Mouse (Mus musculus) erythroblast, adult 5-6 weeks (primary cell): ENCODE measurements around the gene Nr4a3. TPM values are rescaled to one million over a fixed set of nuclear protein-coding genes. Genes with fewer than 3 reads are reported as not detected.

Experiments
- ATAC-seq: replicated peaks from 2 replicates; pipeline ENCODE4 v1.8.0; 2016; ENCODE audit warnings: moderate number of reproducible peaks, mild to moderate bottlenecking, moderate TSS enrichment, inconsistent platforms; ENCODE audit not compliant: poor library complexity, low FRiP score, severe bottlenecking
- total RNA-seq, 2 experiments: library from RNA; stranded (forward) in 1 of 2; stranded (reverse) in 1 of 2; fragments of 150-400 nt in 1 of 2; fragments of 200-764, 138-1000 nt in 1 of 2; gene quantifications; 2 replicates each; pipeline versions ENCODE4 v1.2.3 to v1.2.4; 2015 to 2017; ENCODE audit warnings: low replicate concordance in 2 of 2

Gene Nr4a3
- total RNA-seq, 2 experiments from 2014 or later: 1.7 TPM; not detected in 1

- no peak for ATAC-seq
These were observed 3.7 kb downstream of the Nr4a3 start for GRCm38 (mm10) chr4:48048456-48049315.

- no peak for ATAC-seq
These were observed 5.1 kb downstream of the Nr4a3 start for GRCm38 (mm10) chr4:48050020-48050419.

- ATAC-seq: no peak
These were observed 5.5 kb downstream of the Nr4a3 start for GRCm38 (mm10) chr4:48050442-48050841.

GRCm38 (mm10) chr4:48051086-48051673 lies 6.2 kb downstream of the Nr4a3 start:
- ATAC-seq: no peak

- no peak for ATAC-seq
These were observed 6.7 kb downstream of the Nr4a3 start for GRCm38 (mm10) chr4:48051674-48052121.

- no peak for ATAC-seq
These were observed 16.8 kb downstream of the Nr4a3 start for GRCm38 (mm10) chr4:48061716-48062115.

- no peak for ATAC-seq
These were observed 19.4 kb downstream of the Nr4a3 start for GRCm38 (mm10) chr4:48064311-48064710.

GRCm38 (mm10) chr4:48066676-48067075 lies 21.7 kb downstream of the Nr4a3 start:
- no peak for ATAC-seq

GRCm38 (mm10) chr4:48069111-48069510 lies 24.2 kb downstream of the Nr4a3 start:
- no peak for ATAC-seq

- ATAC-seq: no peak
These were observed 27.1 kb downstream of the Nr4a3 start for GRCm38 (mm10) chr4:48072006-48072405.

- ATAC-seq: no peak
These were observed 28.4 kb downstream of the Nr4a3 start for GRCm38 (mm10) chr4:48073325-48073724.

GRCm38 (mm10) chr4:48074451-48075240 lies 29.7 kb downstream of the Nr4a3 start:
- no peak for ATAC-seq

GRCm38 (mm10) chr4:48076693-48077471 lies 31.9 kb downstream of the Nr4a3 start:
- ATAC-seq: peak; percentile 58

- ATAC-seq: no peak
These were observed 33.3 kb downstream of the Nr4a3 start for GRCm38 (mm10) chr4:48078213-48078612.

GRCm38 (mm10) chr4:48079285-48080039 lies 34.5 kb downstream of the Nr4a3 start:
- ATAC-seq: no peak

GRCm38 (mm10) chr4:48083452-48083851 lies 38.5 kb downstream of the Nr4a3 start:
- no peak for ATAC-seq

GRCm38 (mm10) chr4:48086609-48087008 lies 41.7 kb downstream of the Nr4a3 start:
- peak; percentile 78 for ATAC-seq

GRCm38 (mm10) chr4:48087497-48087896 lies 42.5 kb downstream of the Nr4a3 start:
- ATAC-seq: peak; percentile 91

- ATAC-seq: no peak
These were observed 48.3 kb downstream of the Nr4a3 start for GRCm38 (mm10) chr4:48093221-48093620.
